Comparison of ENCODE assay signal across 7 mouse cellular contexts in the genomic region with DNA sequence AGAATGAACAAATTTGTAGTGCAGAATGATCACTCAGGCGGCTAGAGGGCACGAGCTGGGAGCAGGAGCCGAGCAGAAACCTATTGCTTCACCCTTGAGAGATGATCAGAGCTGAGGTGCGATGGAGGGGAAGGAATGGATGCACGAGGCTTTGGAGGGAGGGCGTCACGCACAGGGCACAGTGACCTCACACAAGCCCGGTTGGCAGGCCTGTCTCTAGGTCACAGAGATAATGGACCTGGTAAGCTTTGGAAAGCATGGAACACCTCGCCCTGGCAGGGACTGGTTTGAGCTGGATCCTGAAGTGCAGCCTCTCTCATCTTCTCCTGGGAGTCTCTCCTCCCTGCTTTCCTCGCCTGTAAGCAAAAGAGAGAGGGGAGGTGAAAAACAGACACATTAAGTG.
DNase-seq lines count a peak whose midpoint lies in the region; ATAC-seq lines count a peak whose summit lies in the region.

No protein-coding gene starts in this region.

- peak overlapping the region; percentile 75 for H3K27ac ChIP-seq in hindbrain, embryonic 10.5 days
- peak overlapping the region; percentile 80 for H3K27ac ChIP-seq in limb, embryonic 13.5 days

- WGBS in hindbrain, embryonic 10.5 days, result 51% methylated on average over 10 of the region's 10 CpGs
- 54% methylated on average over 10 of the region's 10 CpGs for WGBS in limb, embryonic 13.5 days

- H3K9me3 ChIP-seq in hindbrain, embryonic 10.5 days, result no peaks in the 10 kb centered on the region
- H3K9me3 ChIP-seq in limb, embryonic 13.5 days, result no peaks in the 10 kb centered on the region

- H3K9ac ChIP-seq in limb, embryonic 13.5 days, result no peak overlapping the region

- peaks cover 40% of the 10 kb centered on the region for H3K4me1 ChIP-seq in hindbrain, embryonic 10.5 days (replicated peaks)
- peaks cover 48% of the 10 kb centered on the region for H3K4me1 ChIP-seq in limb, embryonic 13.5 days

- no peak for ATAC-seq in limb, embryonic 13.5 days (ENCODE audit: low FRiP score, low read depth)

- H3K4me3 ChIP-seq in hindbrain, embryonic 10.5 days, result no peak overlapping the region
- no peak overlapping the region for H3K4me3 ChIP-seq in limb, embryonic 13.5 days

- peak overlapping the region; percentile 32 for H3K4me2 ChIP-seq in limb, embryonic 13.5 days (replicated peaks)

- DNase-seq in 3134 (ENCODE audit: extremely low read depth, insufficient read length, low spot score), result peak; percentile 49
- peak; percentile 17 for DNase-seq in adrenal gland, postnatal 25 days
- no peak for DNase-seq in hindbrain, embryonic 10.5 days (ENCODE audit: low spot score)
- no peak for DNase-seq in spleen, adult 12 weeks (ENCODE audit: low spot score)
- DNase-seq in thymus, postnatal 25 days, result no peak
- no peak for DNase-seq in embryo, embryonic 10 days (ENCODE audit: low spot score)

- no peaks in the 10 kb centered on the region for H3K36me3 ChIP-seq in hindbrain, embryonic 10.5 days
- no peaks in the 10 kb centered on the region for H3K36me3 ChIP-seq in limb, embryonic 13.5 days

- peaks cover 27% of the 10 kb centered on the region for H3K27me3 ChIP-seq in hindbrain, embryonic 10.5 days (ENCODE audit: insufficient read depth, poor library complexity, severe bottlenecking)
- H3K27me3 ChIP-seq in limb, embryonic 13.5 days, result no peaks in the 10 kb centered on the region

Comparison
In these comparisons a context has a peak if more than half of its experiments do, and no peak if none do; other contexts are left out.
1. DNase-seq: peak in 3134 (single experiment) and adrenal gland, postnatal 25 days (single experiment); none in hindbrain, embryonic 10.5 days (single experiment), spleen, adult 12 weeks (single experiment), thymus, postnatal 25 days (single experiment) and embryo, embryonic 10 days (single experiment).